Mouse (Mus musculus): ENCODE results near the gene Clcc1. TPM values are rescaled to one million over a fixed set of nuclear protein-coding genes. Genes with fewer than 3 reads are reported as not detected.

Clcc1 gene
- polyA plus RNA-seq, 1 experiment from 2014 or later = 64.8 TPM

GRCm38 (mm10) chr3:108713065-108713675 is 59.5 kb downstream of the Clcc1 start:
- Histone ChIP-seq H3K4me1 (replicated peaks; ENCODE audit: insufficient read depth, low read length) (peaks cover 12% of the 10 kb centered on the region; the same call in 1 of the 2 replicates), H3K4me2 (ENCODE audit: low read length) (peak overlapping the region; percentile 36; the same call in 1 of the 2 replicates), H3K36me3 (ENCODE audit: insufficient read depth, low read length) (no peaks in the 10 kb centered on the region), H3K4me3 (replicated peaks; ENCODE audit: low read depth, low read length) (no peak overlapping the region), H3K27me3 (ENCODE audit: insufficient read depth, low read length) (no peaks in the 10 kb centered on the region), H3K27ac (0 out of 2 replicates have a peak overlapping the region, but pooled peaks have one; percentile 42), H3K9ac (ENCODE audit: low read depth, low read length) (0 out of 2 replicates have a peak overlapping the region, but pooled peaks have one; percentile 27), H3K9me3 (replicated peaks; ENCODE audit: low read length) (no peaks in the 10 kb centered on the region)
- no peak for TF ChIP-seq CTCF (IDR thresholded peaks at IDR 0.05; ENCODE audit: low read depth)
- WGBS = 24% methylated on average over 3 of the region's 3 CpGs
- DNase-seq (ENCODE audit: low spot score) = peak; percentile 75
- no peak for ATAC-seq (replicated peaks; ENCODE audit: low FRiP score, low read depth)

GRCm38 (mm10) chr3:108714837-108715236 is 61.1 kb downstream of the Clcc1 start:
- Histone ChIP-seq H3K27me3 (ENCODE audit: insufficient read depth, low read length) (no peaks in the 10 kb centered on the region), H3K4me1 (replicated peaks; ENCODE audit: insufficient read depth, low read length) (peaks cover 12% of the 10 kb centered on the region; the same call in 1 of the 2 replicates), H3K4me2 (ENCODE audit: low read length) (no peak overlapping the region), H3K27ac (no peak overlapping the region), H3K9me3 (replicated peaks; ENCODE audit: low read length) (no peaks in the 10 kb centered on the region), H3K4me3 (replicated peaks; ENCODE audit: low read depth, low read length) (no peak overlapping the region), H3K9ac (ENCODE audit: low read depth, low read length) (no peak overlapping the region), H3K36me3 (ENCODE audit: insufficient read depth, low read length) (no peaks in the 10 kb centered on the region)
- DNase-seq (ENCODE audit: low spot score) (no peak), ATAC-seq (replicated peaks; ENCODE audit: low FRiP score, low read depth) (no peak)
- TF ChIP-seq CTCF (IDR thresholded peaks at IDR 0.05; ENCODE audit: low read depth) = no peak
- 92% methylated on average over 4 of the region's 4 CpGs for WGBS

DNA sequence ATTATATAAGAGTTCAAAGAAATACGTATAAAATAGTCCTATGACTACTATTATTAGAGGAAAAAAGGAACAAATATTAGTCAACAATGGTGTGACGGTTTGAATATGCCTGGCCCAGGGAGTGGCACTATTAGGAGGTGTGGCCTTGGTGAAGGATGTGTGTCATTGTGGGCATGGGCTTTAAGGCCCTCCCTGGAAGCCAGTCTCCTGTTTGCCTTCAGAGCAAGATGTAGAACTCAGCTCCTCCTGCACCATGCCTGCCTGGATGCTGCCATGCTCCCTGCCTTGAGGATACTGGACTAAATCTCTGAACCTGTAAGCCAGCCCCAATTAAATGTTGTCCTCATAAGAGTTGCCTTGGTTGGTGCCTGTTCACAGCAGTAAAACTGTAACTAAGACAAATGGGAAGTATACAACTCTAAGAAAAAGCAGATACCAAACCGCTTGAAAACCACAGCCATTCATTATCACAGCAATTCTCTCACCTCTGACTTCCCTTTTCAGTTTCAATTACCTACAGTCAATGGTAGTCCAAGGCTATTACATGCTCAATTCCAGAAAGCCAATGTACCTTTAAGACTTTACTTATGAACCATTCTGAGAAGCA is 64.3 kb downstream of the Clcc1 start:
- Histone ChIP-seq H3K36me3 (ENCODE audit: insufficient read depth, low read length) (no peaks in the 10 kb centered on the region), H3K9me3 (replicated peaks; ENCODE audit: low read length) (no peaks in the 10 kb centered on the region), H3K27me3 (ENCODE audit: insufficient read depth, low read length) (no peaks in the 10 kb centered on the region), H3K4me2 (ENCODE audit: low read length) (no peak overlapping the region), H3K9ac (ENCODE audit: low read depth, low read length) (no peak overlapping the region), H3K27ac (no peak overlapping the region), H3K4me1 (replicated peaks; ENCODE audit: insufficient read depth, low read length) (peaks cover 10% of the 10 kb centered on the region; the same call in 1 of the 2 replicates), H3K4me3 (replicated peaks; ENCODE audit: low read depth, low read length) (no peak overlapping the region)
- TF ChIP-seq CTCF (IDR thresholded peaks at IDR 0.05; ENCODE audit: low read depth) = no peak
- WGBS = 87% methylated on average over 3 of the region's 3 CpGs
- DNase-seq (ENCODE audit: low spot score) = no peak
- ATAC-seq (replicated peaks; ENCODE audit: low FRiP score, low read depth) = no peak

GRCm38 (mm10) chr3:108719357-108719756 is 65.6 kb downstream of the Clcc1 start:
- no peak overlapping the region for H3K4me2 ChIP-seq (ENCODE audit: low read length)
- H3K9ac ChIP-seq (ENCODE audit: low read depth, low read length) = no peak overlapping the region
- DNase-seq (ENCODE audit: low spot score) (no peak), ATAC-seq (replicated peaks; ENCODE audit: low FRiP score, low read depth) (no peak)
- H3K4me1 ChIP-seq (replicated peaks; ENCODE audit: insufficient read depth, low read length) = 0 out of 2 replicates have a peak, but pooled peaks cover 6% of the 10 kb centered on the region
- no peaks in the 10 kb centered on the region for H3K9me3 ChIP-seq (replicated peaks; ENCODE audit: low read length)
- no peak for TF ChIP-seq CTCF (IDR thresholded peaks at IDR 0.05; ENCODE audit: low read depth)
- no peak overlapping the region for H3K27ac ChIP-seq
- H3K27me3 ChIP-seq (ENCODE audit: insufficient read depth, low read length) = no peaks in the 10 kb centered on the region
- H3K4me3 ChIP-seq (replicated peaks; ENCODE audit: low read depth, low read length) = no peak overlapping the region
- no peaks in the 10 kb centered on the region for H3K36me3 ChIP-seq (ENCODE audit: insufficient read depth, low read length)
- 79% methylated on average over 2 of the region's 2 CpGs for WGBS

DNA sequence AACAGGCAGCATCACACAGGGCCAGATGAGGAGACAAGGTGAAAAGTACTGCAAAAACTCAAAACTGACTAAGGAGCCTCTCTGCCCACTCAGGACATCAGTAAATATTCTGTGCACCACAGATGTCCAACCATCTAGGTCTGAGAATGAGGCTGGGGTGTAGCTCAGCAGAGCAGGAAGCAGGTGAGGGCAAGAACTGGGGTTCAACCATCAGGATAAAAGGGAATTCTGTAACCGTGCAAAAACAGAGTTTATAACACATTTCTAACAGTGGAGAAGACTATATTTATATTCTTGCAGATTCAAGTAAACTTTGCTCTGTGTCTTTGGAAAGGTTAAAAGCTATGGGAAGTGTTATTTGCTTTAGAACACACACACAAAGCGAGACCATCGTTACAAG is 66.0 kb downstream of the Clcc1 start:
- no peak overlapping the region for H3K9ac ChIP-seq (ENCODE audit: low read depth, low read length)

DNA sequence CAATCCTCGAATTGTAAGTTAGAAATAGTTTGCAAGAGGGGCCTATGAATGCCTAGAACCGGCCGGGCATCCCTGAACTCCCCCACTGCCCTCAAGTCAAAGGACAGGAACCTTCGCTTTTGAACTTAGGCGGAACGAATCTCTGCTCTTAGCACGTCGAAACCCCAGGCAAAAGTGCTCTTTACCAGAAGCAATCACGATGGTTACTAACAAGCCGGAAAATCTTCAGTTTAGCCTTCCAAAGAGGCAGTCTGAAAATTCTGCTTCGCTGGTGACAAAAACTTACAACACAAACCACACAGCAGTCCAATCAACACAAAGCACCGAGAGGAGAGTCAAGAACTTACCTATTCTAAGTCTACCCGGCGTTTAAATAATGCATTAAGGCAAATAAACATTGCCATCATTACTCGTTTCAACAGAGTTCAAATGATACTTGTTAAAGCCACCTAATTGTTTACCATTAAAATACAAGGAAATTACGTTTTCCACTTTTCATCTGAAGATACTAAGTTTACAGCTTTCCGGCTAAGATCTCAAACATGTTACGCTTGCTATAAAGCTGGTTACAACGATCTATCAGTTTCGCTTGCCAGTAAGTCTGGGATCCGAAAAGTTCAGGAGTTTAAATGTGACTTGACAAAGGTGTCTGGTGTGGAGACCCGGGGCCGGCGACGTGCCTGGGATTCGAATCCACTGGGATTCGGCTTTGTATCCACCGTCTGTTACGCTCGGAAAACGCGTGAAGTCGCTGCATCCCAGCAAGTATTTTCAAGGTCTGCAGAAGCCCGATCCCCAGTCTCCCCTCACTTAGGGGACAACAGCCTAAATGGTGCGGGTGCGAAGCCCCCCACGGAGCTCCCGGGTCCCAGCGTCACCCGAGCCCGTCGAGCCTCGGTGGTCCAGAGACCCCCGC is 67.6 kb downstream of the Clcc1 start:
- Histone ChIP-seq H3K27ac (peak overlapping the region; percentile 78), H3K4me3 (replicated peaks; ENCODE audit: low read depth, low read length) (peak overlapping the region; percentile 76), H3K4me2 (ENCODE audit: low read length) (peak overlapping the region; percentile 80), H3K27me3 (ENCODE audit: insufficient read depth, low read length) (no peaks in the 10 kb centered on the region), H3K36me3 (ENCODE audit: insufficient read depth, low read length) (no peaks in the 10 kb centered on the region), H3K9me3 (replicated peaks; ENCODE audit: low read length) (no peaks in the 10 kb centered on the region), H3K4me1 (replicated peaks; ENCODE audit: insufficient read depth, low read length) (0 out of 2 replicates have a peak, but pooled peaks cover 6% of the 10 kb centered on the region), H3K9ac (ENCODE audit: low read depth, low read length) (peak overlapping the region; percentile 81)
- ATAC-seq (replicated peaks; ENCODE audit: low FRiP score, low read depth) (no peak), DNase-seq (ENCODE audit: low spot score) (peak; percentile 86)
- peak; percentile 48 for TF ChIP-seq CTCF (IDR thresholded peaks at IDR 0.05; ENCODE audit: low read depth)
- WGBS = under 1% methylated on average over 43 of the region's 44 CpGs

More for the DNA sequence above, 66.0 kb downstream of the Clcc1 start:
- Histone ChIP-seq H3K9me3 (replicated peaks; ENCODE audit: low read length) (no peaks in the 10 kb centered on the region), H3K4me1 (replicated peaks; ENCODE audit: insufficient read depth, low read length) (0 out of 2 replicates have a peak, but pooled peaks cover 6% of the 10 kb centered on the region), H3K27me3 (ENCODE audit: insufficient read depth, low read length) (no peaks in the 10 kb centered on the region), H3K27ac (no peak overlapping the region), H3K4me3 (replicated peaks; ENCODE audit: low read depth, low read length) (no peak overlapping the region), H3K36me3 (ENCODE audit: insufficient read depth, low read length) (no peaks in the 10 kb centered on the region), H3K4me2 (ENCODE audit: low read length) (no peak overlapping the region)
- ATAC-seq (replicated peaks; ENCODE audit: low FRiP score, low read depth) = no peak
- TF ChIP-seq CTCF (IDR thresholded peaks at IDR 0.05; ENCODE audit: low read depth) = no peak
- WGBS = 80% methylated on average over 3 of the region's 3 CpGs
- no peak for DNase-seq (ENCODE audit: low spot score)
